Mouse (Mus musculus): ENCODE results near the gene Cmtm4. TPM values are rescaled to one million over a fixed set of nuclear protein-coding genes. Genes with fewer than 3 reads are reported as not detected.

The Cmtm4 gene
- total and polyA plus RNA-seq, 3 experiments, result 0.05 TPM; not detected in 2

GRCm38 (mm10) chr8:104432656-104433055 lies 37.0 kb upstream of the Cmtm4 start:
- no peak for TF ChIP-seq TAL1 (conservative IDR thresholded peaks at IDR 0.05; ENCODE audit: low read depth, low read length)
- DNase-seq (ENCODE audit: low spot score) (no peak), ATAC-seq (ENCODE audit: extremely low read depth, insufficient number of reproducible peaks, low FRiP score, poor library complexity, severe bottlenecking) (no peak)
- Histone ChIP-seq H3K4me1 (ENCODE audit: insufficient read depth, low read depth, low read length) (peaks cover 11% of the 10 kb centered on the region), H3K9me3 (replicated peaks) (no peaks in the 10 kb centered on the region), H3K4me3 (ENCODE audit: low read depth, low read length) (no peak overlapping the region), H3K27me3 (ENCODE audit: insufficient read depth, low read length) (no peaks in the 10 kb centered on the region; the same call in 1 of the 2 replicates), H3K36me3 (replicated peaks) (peaks cover 98% of the 10 kb centered on the region)

- H3K9me3 ChIP-seq (replicated peaks), result no peaks in the 10 kb centered on the region
- ATAC-seq (ENCODE audit: extremely low read depth, insufficient number of reproducible peaks, low FRiP score, poor library complexity, severe bottlenecking) (no peak), DNase-seq (ENCODE audit: low spot score) (no peak)
- no peak overlapping the region for H3K4me3 ChIP-seq (ENCODE audit: low read depth, low read length)
- TF ChIP-seq GATA1 (IDR thresholded peaks at IDR 0.05; ENCODE audit: borderline replicate concordance, low read length) (no peak), TAL1 (conservative IDR thresholded peaks at IDR 0.05; ENCODE audit: low read depth, low read length) (no peak), CTCF (IDR thresholded peaks at IDR 0.05; ENCODE audit: low read depth, low read length) (no peak), GATA2 (IDR thresholded peaks at IDR 0.05; ENCODE audit: borderline replicate concordance, low read depth, low read length) (no peak), POLR2AphosphoS5 (IDR thresholded peaks at IDR 0.05; ENCODE audit: insufficient replicate concordance, low read depth, low read length) (no peak)
- H3K4me1 ChIP-seq (ENCODE audit: insufficient read depth, low read depth, low read length), result peaks cover 8% of the 10 kb centered on the region
- no peaks in the 10 kb centered on the region; the same call in 1 of the 2 replicates for H3K27me3 ChIP-seq (ENCODE audit: insufficient read depth, low read length)
- H3K36me3 ChIP-seq (replicated peaks), result peaks cover 99% of the 10 kb centered on the region
Observed at GRCm38 (mm10) chr8:104430230-104430629, 34.6 kb upstream of the Cmtm4 start.

- Histone ChIP-seq H3K4me3 (ENCODE audit: low read depth, low read length) (no peak overlapping the region), H3K36me3 (replicated peaks) (peaks cover 98% of the 10 kb centered on the region)
Observed at GRCm38 (mm10) chr8:104427703-104428102, 32.1 kb upstream of the Cmtm4 start.

GRCm38 (mm10) chr8:104422313-104422712 lies 26.7 kb upstream of the Cmtm4 start:
- ATAC-seq (ENCODE audit: extremely low read depth, insufficient number of reproducible peaks, low FRiP score, poor library complexity, severe bottlenecking) (no peak), DNase-seq (ENCODE audit: low spot score) (no peak)
- Histone ChIP-seq H3K4me1 (ENCODE audit: insufficient read depth, low read depth, low read length) (no peaks in the 10 kb centered on the region), H3K36me3 (replicated peaks) (peaks cover 94% of the 10 kb centered on the region), H3K4me3 (ENCODE audit: low read depth, low read length) (no peak overlapping the region), H3K27me3 (ENCODE audit: insufficient read depth, low read length) (no peaks in the 10 kb centered on the region), H3K9me3 (replicated peaks) (no peaks in the 10 kb centered on the region)
- TF ChIP-seq TAL1 (conservative IDR thresholded peaks at IDR 0.05; ENCODE audit: low read depth, low read length) (no peak), CTCF (IDR thresholded peaks at IDR 0.05; ENCODE audit: low read depth, low read length) (no peak), POLR2AphosphoS5 (IDR thresholded peaks at IDR 0.05; ENCODE audit: insufficient replicate concordance, low read depth, low read length) (no peak), GATA2 (IDR thresholded peaks at IDR 0.05; ENCODE audit: borderline replicate concordance, low read depth, low read length) (no peak), GATA1 (IDR thresholded peaks at IDR 0.05; ENCODE audit: borderline replicate concordance, low read length) (no peak)

More at GRCm38 (mm10) chr8:104427703-104428102, 32.1 kb upstream of the Cmtm4 start:
- Histone ChIP-seq H3K9me3 (replicated peaks) (no peaks in the 10 kb centered on the region), H3K4me1 (ENCODE audit: insufficient read depth, low read depth, low read length) (no peaks in the 10 kb centered on the region), H3K27me3 (ENCODE audit: insufficient read depth, low read length) (no peaks in the 10 kb centered on the region; the same call in 1 of the 2 replicates)
- DNase-seq (ENCODE audit: low spot score) (no peak), ATAC-seq (ENCODE audit: extremely low read depth, insufficient number of reproducible peaks, low FRiP score, poor library complexity, severe bottlenecking) (no peak)
- TF ChIP-seq POLR2AphosphoS5 (IDR thresholded peaks at IDR 0.05; ENCODE audit: insufficient replicate concordance, low read depth, low read length) (no peak), CTCF (IDR thresholded peaks at IDR 0.05; ENCODE audit: low read depth, low read length) (no peak), GATA1 (IDR thresholded peaks at IDR 0.05; ENCODE audit: borderline replicate concordance, low read length) (no peak), TAL1 (conservative IDR thresholded peaks at IDR 0.05; ENCODE audit: low read depth, low read length) (no peak), GATA2 (IDR thresholded peaks at IDR 0.05; ENCODE audit: borderline replicate concordance, low read depth, low read length) (no peak)

GRCm38 (mm10) chr8:104416022-104416421 lies 20.4 kb upstream of the Cmtm4 start:
- TF ChIP-seq GATA1 (IDR thresholded peaks at IDR 0.05; ENCODE audit: borderline replicate concordance, low read length), result no peak
- TF ChIP-seq TAL1 (conservative IDR thresholded peaks at IDR 0.05; ENCODE audit: low read depth, low read length), result no peak
- no peak for TF ChIP-seq CTCF (IDR thresholded peaks at IDR 0.05; ENCODE audit: low read depth, low read length)
- TF ChIP-seq POLR2AphosphoS5 (IDR thresholded peaks at IDR 0.05; ENCODE audit: insufficient replicate concordance, low read depth, low read length), result no peak
- Histone ChIP-seq H3K27me3 (ENCODE audit: insufficient read depth, low read length) (0 out of 2 replicates have a peak, but pooled peaks cover 4% of the 10 kb centered on the region), H3K4me3 (ENCODE audit: low read depth, low read length) (no peak overlapping the region), H3K9me3 (replicated peaks) (no peaks in the 10 kb centered on the region), H3K36me3 (replicated peaks) (peaks cover 43% of the 10 kb centered on the region), H3K4me1 (ENCODE audit: insufficient read depth, low read depth, low read length) (no peaks in the 10 kb centered on the region)
- DNase-seq (ENCODE audit: low spot score) (no peak), ATAC-seq (ENCODE audit: extremely low read depth, insufficient number of reproducible peaks, low FRiP score, poor library complexity, severe bottlenecking) (no peak)

GRCm38 (mm10) chr8:104414204-104414603 lies 18.6 kb upstream of the Cmtm4 start:
- no peak for ATAC-seq (ENCODE audit: extremely low read depth, insufficient number of reproducible peaks, low FRiP score, poor library complexity, severe bottlenecking)
- no peaks in the 10 kb centered on the region for H3K4me1 ChIP-seq (ENCODE audit: insufficient read depth, low read depth, low read length)
- H3K36me3 ChIP-seq (replicated peaks), result peaks cover 26% of the 10 kb centered on the region
- H3K4me3 ChIP-seq (ENCODE audit: low read depth, low read length), result no peak overlapping the region
- H3K9me3 ChIP-seq (replicated peaks), result no peaks in the 10 kb centered on the region
- H3K27me3 ChIP-seq (ENCODE audit: insufficient read depth, low read length), result peaks cover 4% of the 10 kb centered on the region; the same call in 1 of the 2 replicates
- TF ChIP-seq CTCF (IDR thresholded peaks at IDR 0.05; ENCODE audit: low read depth, low read length), result no peak
- TF ChIP-seq TAL1 (conservative IDR thresholded peaks at IDR 0.05; ENCODE audit: low read depth, low read length), result no peak
- no peak for TF ChIP-seq GATA2 (IDR thresholded peaks at IDR 0.05; ENCODE audit: borderline replicate concordance, low read depth, low read length)
- TF ChIP-seq POLR2AphosphoS5 (IDR thresholded peaks at IDR 0.05; ENCODE audit: insufficient replicate concordance, low read depth, low read length), result no peak
- no peak for TF ChIP-seq GATA1 (IDR thresholded peaks at IDR 0.05; ENCODE audit: borderline replicate concordance, low read length)
- no peak for DNase-seq (ENCODE audit: low spot score)

All from G1E (cell line).